Mouse (Mus musculus) urinary bladder, postnatal 4 days (tissue): ENCODE measurements around the gene Cyp2w1.
A peak's percentile ranks its signal among the peaks of the same experiment; 100 is the strongest.
"Not testable (repeated sequence)": the region's sequence is repeated elsewhere in the genome, so short reads cannot be mapped to it uniquely, and the experiment has no call there.

Source experiments
- DNase-seq, 2 experiments: peaks; one replicate each; pipeline ENCODE4 v3.0.0; 2021 to 2022; ENCODE audit warnings: low spot score in 2 of 2

Gene Cyp2w1

GRCm38 (mm10) chr5:139332590-139333272, 19.7 kb upstream of the Cyp2w1 start:
- DNase-seq: no peak

DNA sequence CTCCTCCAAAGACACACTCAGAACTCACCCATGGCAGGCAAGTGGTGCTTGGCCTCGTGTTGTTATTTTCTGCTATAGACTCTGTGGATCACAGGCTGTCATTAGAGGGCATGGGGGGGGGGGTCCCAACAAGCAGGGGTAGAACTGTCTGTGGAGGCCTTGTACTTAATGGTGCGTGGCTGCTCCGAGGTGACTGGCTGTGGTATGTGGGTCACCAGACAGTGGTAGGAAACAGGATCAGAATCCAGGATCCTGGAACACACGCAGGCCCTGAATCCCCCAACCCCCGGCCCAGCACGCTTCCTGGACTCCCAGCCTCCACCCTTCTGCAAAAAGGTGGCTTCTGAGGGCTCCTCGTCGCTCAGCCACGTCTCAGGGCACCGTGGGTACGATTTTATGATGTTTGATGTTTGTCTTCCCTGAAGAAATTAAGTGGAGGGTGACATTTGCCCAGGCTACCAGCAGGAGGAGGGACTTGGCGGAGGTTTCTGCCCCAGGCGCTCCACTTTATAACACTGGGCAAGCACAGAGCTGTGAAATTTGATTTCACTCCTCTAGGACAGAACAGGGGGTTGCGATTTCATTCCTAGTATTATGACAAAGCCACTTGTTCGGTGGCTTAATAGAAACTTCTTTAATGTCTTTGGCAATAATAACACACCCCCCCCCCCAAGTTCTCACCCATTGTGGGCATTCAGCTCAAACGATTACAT, 19.0 kb upstream of the Cyp2w1 start:
- DNase-seq: no peak

- DNase-seq: not testable (repeated sequence)
These were observed 18.0 kb upstream of the Cyp2w1 start for GRCm38 (mm10) chr5:139334394-139334793.

GRCm38 (mm10) chr5:139335634-139336033, 16.8 kb upstream of the Cyp2w1 start:
- DNase-seq: no peak

- no peak for DNase-seq
These were observed 14.5 kb upstream of the Cyp2w1 start for GRCm38 (mm10) chr5:139337826-139338370.

GRCm38 (mm10) chr5:139338403-139338802, 14.0 kb upstream of the Cyp2w1 start:
- no peak for DNase-seq

- DNase-seq: no peak
These were observed 13.5 kb upstream of the Cyp2w1 start for GRCm38 (mm10) chr5:139338891-139339290.

- peak; percentile 63 to 78 for DNase-seq
These were observed 8.3 kb upstream of the Cyp2w1 start for GRCm38 (mm10) chr5:139344021-139344686.

DNA sequence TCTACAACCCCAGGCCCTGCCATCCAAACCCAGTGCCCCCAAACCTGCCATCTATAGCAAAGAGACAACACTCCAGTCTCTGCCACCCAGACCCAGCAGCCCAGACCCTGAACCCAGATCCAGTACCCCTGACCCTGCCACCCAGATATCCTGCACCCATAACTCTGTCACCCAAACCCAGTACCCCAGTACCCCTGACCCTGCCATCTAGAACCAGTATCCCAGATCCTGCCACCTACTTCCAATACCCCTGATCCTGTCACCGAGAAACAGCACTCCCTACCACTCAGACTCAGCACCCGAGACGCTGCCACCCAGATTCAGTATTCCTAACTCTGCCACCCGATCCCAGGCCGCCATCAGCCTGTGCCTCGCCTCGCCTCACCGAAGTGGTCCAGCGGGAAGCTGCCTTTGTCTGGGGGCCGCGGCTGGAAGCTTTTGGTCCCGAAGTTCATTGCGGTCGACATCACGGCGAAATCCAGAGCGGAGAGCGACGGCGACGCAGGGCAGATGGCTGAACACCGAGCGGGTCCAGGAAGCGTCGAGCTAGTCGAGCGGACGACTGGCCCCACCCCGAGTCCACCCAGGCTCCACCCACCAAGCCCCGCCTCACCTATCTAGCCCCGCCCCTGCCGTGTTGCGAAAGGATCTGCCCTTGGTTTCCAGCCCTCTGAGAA, 7.6 kb upstream of the Cyp2w1 start:
- DNase-seq: peak; percentile 94 to 98

GRCm38 (mm10) chr5:139345364-139345714, 7.1 kb upstream of the Cyp2w1 start:
- no peak for DNase-seq

DNA sequence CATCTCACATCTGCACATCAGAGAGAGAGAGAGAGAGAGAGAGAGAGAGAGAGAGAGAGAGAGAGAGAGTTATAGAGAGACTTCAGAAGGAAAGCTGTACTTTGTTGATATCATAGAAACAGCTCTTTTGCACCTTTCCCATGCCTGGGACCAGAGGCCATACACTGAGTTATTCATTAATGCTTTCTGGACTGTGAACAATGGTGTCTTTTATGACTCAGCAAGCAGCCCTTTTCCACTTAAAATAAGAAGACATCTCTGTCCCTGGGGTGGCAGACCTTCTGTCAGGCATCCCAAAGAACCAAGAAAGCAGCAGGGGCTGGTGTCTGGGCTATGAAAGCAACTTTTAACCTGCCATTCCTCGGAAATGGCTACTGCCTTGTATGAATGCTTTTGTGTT, 5.2 kb upstream of the Cyp2w1 start:
- DNase-seq: no peak

- no peak for DNase-seq
These were observed 2.7 kb upstream of the Cyp2w1 start for GRCm38 (mm10) chr5:139349713-139350112.

DNA sequence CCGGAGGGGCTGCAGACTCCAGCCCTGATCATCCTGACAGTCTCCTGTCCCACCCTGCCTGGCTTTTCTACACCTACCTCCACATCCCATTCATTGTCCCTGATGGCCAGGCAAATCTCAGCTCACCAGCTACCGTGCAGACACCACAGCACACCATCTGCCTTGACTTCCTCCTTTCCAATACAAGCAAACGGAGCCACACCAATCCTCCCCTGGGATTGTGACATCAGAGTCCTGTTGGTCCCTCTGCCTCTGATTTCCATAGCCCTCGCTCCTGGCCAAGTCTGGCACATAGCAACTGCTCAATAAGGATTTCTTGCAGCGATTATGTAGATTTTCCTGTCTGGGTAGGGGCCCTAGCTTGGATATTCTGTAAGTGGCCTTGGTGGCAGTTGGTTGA, 1.3 kb upstream of the Cyp2w1 start, which contains the start of gene Cox19:
Gene Cox19, minus strand, starts transcription at position 285 of the 400 bp plus-strand sequence.
- no peak for DNase-seq

DNA sequence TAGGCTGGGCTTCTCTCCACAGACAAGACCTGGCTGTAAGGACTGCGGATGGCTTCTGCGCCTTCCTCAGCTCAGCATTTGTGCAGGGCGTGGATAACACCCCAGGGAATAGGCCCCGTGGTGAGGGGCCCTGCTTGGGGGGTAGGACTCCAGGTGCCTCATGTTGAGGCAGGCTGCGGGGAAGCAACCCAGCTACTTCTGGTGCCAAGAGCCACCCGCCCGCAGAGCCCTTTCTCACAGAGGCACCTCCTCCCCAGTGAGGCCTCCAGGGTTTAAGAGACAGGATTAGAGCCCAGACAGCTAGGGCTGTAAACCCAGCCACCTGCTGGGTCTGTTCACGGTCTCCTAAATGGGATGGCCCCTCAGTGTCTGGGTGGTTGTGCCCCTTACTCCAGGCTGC, 789 bp upstream of the Cyp2w1 start:
- no peak for DNase-seq

DNA sequence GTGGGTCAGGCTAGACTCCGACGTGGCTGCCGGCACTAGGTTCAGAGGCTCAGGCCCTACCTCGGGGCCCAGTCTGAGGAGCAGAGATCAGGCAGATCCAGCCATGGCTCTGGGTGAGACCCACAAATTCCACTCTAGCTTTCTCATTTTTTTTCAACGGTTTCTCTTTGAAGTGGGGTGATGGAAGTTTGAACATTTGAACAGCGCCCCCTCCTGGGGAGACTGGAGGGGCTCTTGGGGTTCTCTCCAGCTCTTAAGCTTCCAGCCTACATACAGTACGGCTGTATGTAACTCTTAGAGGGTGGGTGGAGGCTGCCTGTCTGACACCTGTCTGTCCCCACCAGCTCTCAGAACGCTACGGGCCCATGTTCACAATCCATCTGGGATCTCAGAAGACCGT, 1.1 kb downstream of the Cyp2w1 start:
- DNase-seq: no peak

GRCm38 (mm10) chr5:139353946-139354345, 1.5 kb downstream of the Cyp2w1 start:
- no peak for DNase-seq

- peak; percentile 66 to 80 for DNase-seq
These were observed 2.9 kb downstream of the Cyp2w1 start for GRCm38 (mm10) chr5:139355235-139355772.

GRCm38 (mm10) chr5:139358653-139359052, 6.2 kb downstream of the Cyp2w1 start:
- no peak for DNase-seq

DNA sequence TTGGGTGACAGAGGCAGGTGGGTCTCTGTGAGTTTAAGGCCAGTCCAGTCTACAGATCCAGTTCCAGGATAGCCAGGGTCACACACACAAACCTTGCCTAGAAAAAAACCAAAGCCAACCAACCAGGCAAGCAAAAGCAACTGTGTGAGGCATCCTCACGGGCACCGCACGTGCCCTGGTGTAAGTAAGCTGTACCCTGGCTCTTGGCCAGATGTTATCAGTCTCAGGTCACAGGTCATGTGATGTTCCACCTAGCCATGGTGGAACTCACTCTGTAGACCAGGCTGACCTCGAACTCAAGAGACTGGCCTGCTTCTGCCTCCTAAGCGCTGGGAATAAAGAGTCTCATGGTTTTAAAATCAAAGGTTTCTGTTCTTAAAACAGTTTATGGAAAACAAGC, 6.8 kb downstream of the Cyp2w1 start:
- DNase-seq: no peak

DNA sequence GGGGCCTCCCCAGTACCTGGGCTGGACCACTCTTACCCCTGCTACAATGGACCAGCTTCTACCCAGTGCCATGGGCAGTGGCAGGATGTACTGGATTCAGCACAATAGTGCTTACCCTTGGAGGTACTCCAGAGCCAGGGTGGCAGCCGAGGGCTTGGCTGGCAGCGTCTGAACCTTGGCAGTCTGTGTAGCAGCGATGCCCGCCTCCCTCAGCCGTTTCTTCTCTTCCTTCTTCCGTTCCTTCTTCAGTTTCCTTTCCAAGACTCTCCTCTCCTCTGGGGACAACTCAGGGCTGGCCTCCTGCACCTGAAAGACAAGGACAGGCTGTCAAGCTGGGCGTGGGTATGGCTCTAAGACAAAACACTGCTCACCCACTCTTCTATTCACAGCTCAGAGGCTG, 11.4 kb downstream of the Cyp2w1 start:
- no peak for DNase-seq

GRCm38 (mm10) chr5:139364260-139364910, 12.0 kb downstream of the Cyp2w1 start:
- DNase-seq: peak; percentile 74 to 90
